Mouse (Mus musculus): ENCODE measurements at regions not wholly inside any gene's neighbourhood (a gene's known extent, or its start where the extent isn't known, plus 50 kb on each side); places are given as distances from the start of the nearest gene placed in this dataset.
A peak's percentile ranks its signal among the peaks of the same experiment; 100 is the strongest.

GRCm38 (mm10) chr16:77499537-77500301, 102.2 kb downstream of the Gm11146 start:
- H3K4me3 ChIP-seq, result peak overlapping the region; percentile 25
- H3K27ac ChIP-seq (ENCODE audit: poor library complexity, severe bottlenecking), result peak overlapping the region; percentile 94
- no peaks in the 10 kb centered on the region for H3K36me3 ChIP-seq
- no peak overlapping the region for H3K9ac ChIP-seq
- 27% methylated on average over 18 of the region's 18 CpGs for WGBS
- H3K9me3 ChIP-seq (replicated peaks), result no peaks in the 10 kb centered on the region
- peak; percentile 93 for ATAC-seq (ENCODE audit: insufficient number of reproducible peaks, low FRiP score)
- H3K27me3 ChIP-seq (replicated peaks), result no peaks in the 10 kb centered on the region
- H3K4me1 ChIP-seq (replicated peaks), result peaks cover 4% of the 10 kb centered on the region; the same call in 1 of the 2 replicates
- peak overlapping the region; percentile 60 for H3K4me2 ChIP-seq

- Histone ChIP-seq H3K9ac (no peak overlapping the region), H3K4me2 (no peak overlapping the region), H3K9me3 (replicated peaks) (no peaks in the 10 kb centered on the region), H3K27me3 (replicated peaks) (no peaks in the 10 kb centered on the region), H3K36me3 (no peaks in the 10 kb centered on the region), H3K4me3 (no peak overlapping the region), H3K4me1 (replicated peaks) (peaks cover 4% of the 10 kb centered on the region; the same call in 1 of the 2 replicates), H3K27ac (ENCODE audit: poor library complexity, severe bottlenecking) (no peak overlapping the region)
- no peak for ATAC-seq (ENCODE audit: insufficient number of reproducible peaks, low FRiP score)
- WGBS, result 84% methylated on average over 7 of the region's 7 CpGs
These were observed 106.6 kb downstream of the Gm11146 start for GRCm38 (mm10) chr16:77495310-77495709.

GRCm38 (mm10) chr16:77494042-77494441, 107.9 kb downstream of the Gm11146 start:
- Histone ChIP-seq H3K36me3 (no peaks in the 10 kb centered on the region), H3K9ac (no peak overlapping the region), H3K4me2 (0 out of 2 replicates have a peak overlapping the region, but pooled peaks have one; percentile 13), H3K4me3 (no peak overlapping the region), H3K9me3 (replicated peaks) (no peaks in the 10 kb centered on the region), H3K27me3 (replicated peaks) (no peaks in the 10 kb centered on the region), H3K27ac (ENCODE audit: poor library complexity, severe bottlenecking) (peak overlapping the region; percentile 64), H3K4me1 (replicated peaks) (no peaks in the 10 kb centered on the region)
- 28% methylated on average over 7 of the region's 7 CpGs for WGBS
- no peak for ATAC-seq (ENCODE audit: insufficient number of reproducible peaks, low FRiP score)

GRCm38 (mm10) chr16:77488155-77488554, 113.7 kb downstream of the Gm11146 start:
- H3K9ac ChIP-seq, result no peak overlapping the region
- H3K4me3 ChIP-seq, result no peak overlapping the region
- H3K4me2 ChIP-seq, result no peak overlapping the region
- H3K9me3 ChIP-seq (replicated peaks), result no peaks in the 10 kb centered on the region
- no peak for ATAC-seq (ENCODE audit: insufficient number of reproducible peaks, low FRiP score)
- 86% methylated on average over 1 of the region's 1 CpGs for WGBS
- no peaks in the 10 kb centered on the region for H3K4me1 ChIP-seq (replicated peaks)
- H3K27ac ChIP-seq (ENCODE audit: poor library complexity, severe bottlenecking), result no peak overlapping the region
- H3K36me3 ChIP-seq, result no peaks in the 10 kb centered on the region
- no peaks in the 10 kb centered on the region for H3K27me3 ChIP-seq (replicated peaks)

- Histone ChIP-seq H3K4me1 (replicated peaks) (0 out of 2 replicates have a peak, but pooled peaks cover 2% of the 10 kb centered on the region), H3K27ac (ENCODE audit: poor library complexity, severe bottlenecking) (no peak overlapping the region), H3K9me3 (replicated peaks) (no peaks in the 10 kb centered on the region), H3K36me3 (no peaks in the 10 kb centered on the region), H3K4me3 (no peak overlapping the region), H3K9ac (no peak overlapping the region), H3K27me3 (replicated peaks) (no peaks in the 10 kb centered on the region), H3K4me2 (no peak overlapping the region)
- WGBS, result 28% methylated on average over 7 of the region's 7 CpGs
- ATAC-seq (ENCODE audit: insufficient number of reproducible peaks, low FRiP score), result no peak
These were observed 122.1 kb downstream of the Gm11146 start for GRCm38 (mm10) chr16:77479812-77480211.

GRCm38 (mm10) chr16:77471868-77472267, 130.0 kb downstream of the Gm11146 start:
- Histone ChIP-seq H3K9me3 (replicated peaks) (no peaks in the 10 kb centered on the region), H3K27me3 (replicated peaks) (no peaks in the 10 kb centered on the region), H3K9ac (no peak overlapping the region), H3K27ac (ENCODE audit: poor library complexity, severe bottlenecking) (no peak overlapping the region), H3K4me3 (no peak overlapping the region), H3K4me2 (no peak overlapping the region), H3K4me1 (replicated peaks) (no peaks in the 10 kb centered on the region), H3K36me3 (peaks cover 14% of the 10 kb centered on the region; the same call in 1 of the 2 replicates)
- ATAC-seq (ENCODE audit: insufficient number of reproducible peaks, low FRiP score), result no peak
- 89% methylated on average over 3 of the region's 3 CpGs for WGBS

- H3K27ac ChIP-seq (ENCODE audit: poor library complexity, severe bottlenecking), result no peak overlapping the region
- H3K9me3 ChIP-seq (replicated peaks), result no peaks in the 10 kb centered on the region
- no peak for ATAC-seq (ENCODE audit: insufficient number of reproducible peaks, low FRiP score)
- no peak overlapping the region for H3K4me3 ChIP-seq
- H3K27me3 ChIP-seq (replicated peaks), result no peaks in the 10 kb centered on the region
- no peak overlapping the region for H3K4me2 ChIP-seq
- peaks cover 14% of the 10 kb centered on the region; the same call in 1 of the 2 replicates for H3K36me3 ChIP-seq
- no peak overlapping the region for H3K9ac ChIP-seq
- 76% methylated on average over 4 of the region's 4 CpGs for WGBS
- H3K4me1 ChIP-seq (replicated peaks), result no peaks in the 10 kb centered on the region
These were observed 132.0 kb downstream of the Gm11146 start for GRCm38 (mm10) chr16:77469903-77470302.

GRCm38 (mm10) chr16:77469328-77469875, 132.5 kb downstream of the Gm11146 start:
- Histone ChIP-seq H3K27ac (ENCODE audit: poor library complexity, severe bottlenecking) (no peak overlapping the region), H3K4me2 (no peak overlapping the region), H3K9ac (no peak overlapping the region), H3K9me3 (replicated peaks) (no peaks in the 10 kb centered on the region), H3K27me3 (replicated peaks) (no peaks in the 10 kb centered on the region), H3K4me1 (replicated peaks) (no peaks in the 10 kb centered on the region), H3K4me3 (no peak overlapping the region), H3K36me3 (peaks cover 14% of the 10 kb centered on the region; the same call in 1 of the 2 replicates)
- 84% methylated on average over 6 of the region's 6 CpGs for WGBS
- no peak for ATAC-seq (ENCODE audit: insufficient number of reproducible peaks, low FRiP score)

GRCm38 (mm10) chr16:77467216-77467615, 134.7 kb downstream of the Gm11146 start:
- no peaks in the 10 kb centered on the region for H3K27me3 ChIP-seq (replicated peaks)
- 79% methylated on average over 12 of the region's 12 CpGs for WGBS
- no peak overlapping the region for H3K4me3 ChIP-seq

GRCm38 (mm10) chr16:77464623-77465022, 137.3 kb downstream of the Gm11146 start:
- H3K9ac ChIP-seq, result no peak overlapping the region
- ATAC-seq (ENCODE audit: insufficient number of reproducible peaks, low FRiP score), result no peak
- no peak overlapping the region for H3K4me2 ChIP-seq
- no peaks in the 10 kb centered on the region for H3K9me3 ChIP-seq (replicated peaks)
- peaks cover 5% of the 10 kb centered on the region; the same call in 1 of the 2 replicates for H3K36me3 ChIP-seq
- H3K4me1 ChIP-seq (replicated peaks), result no peaks in the 10 kb centered on the region
- no peaks in the 10 kb centered on the region for H3K27me3 ChIP-seq (replicated peaks)
- H3K27ac ChIP-seq (ENCODE audit: poor library complexity, severe bottlenecking), result no peak overlapping the region
- WGBS, result 87% methylated on average over 6 of the region's 6 CpGs
- H3K4me3 ChIP-seq, result no peak overlapping the region

More at GRCm38 (mm10) chr16:77467216-77467615, 134.7 kb downstream of the Gm11146 start:
- Histone ChIP-seq H3K4me1 (replicated peaks) (no peaks in the 10 kb centered on the region), H3K9ac (no peak overlapping the region), H3K27ac (ENCODE audit: poor library complexity, severe bottlenecking) (no peak overlapping the region), H3K9me3 (replicated peaks) (no peaks in the 10 kb centered on the region), H3K36me3 (peaks cover 13% of the 10 kb centered on the region; the same call in 1 of the 2 replicates), H3K4me2 (no peak overlapping the region)
- no peak for ATAC-seq (ENCODE audit: insufficient number of reproducible peaks, low FRiP score)

GRCm38 (mm10) chr16:77461922-77462321, 140.0 kb downstream of the Gm11146 start:
- Histone ChIP-seq H3K9ac (no peak overlapping the region), H3K4me3 (no peak overlapping the region), H3K4me2 (no peak overlapping the region), H3K36me3 (no peaks in the 10 kb centered on the region), H3K4me1 (replicated peaks) (no peaks in the 10 kb centered on the region), H3K27me3 (replicated peaks) (no peaks in the 10 kb centered on the region), H3K9me3 (replicated peaks) (no peaks in the 10 kb centered on the region), H3K27ac (ENCODE audit: poor library complexity, severe bottlenecking) (no peak overlapping the region)
- ATAC-seq (ENCODE audit: insufficient number of reproducible peaks, low FRiP score), result no peak
- WGBS, result 48% methylated on average over 3 of the region's 3 CpGs

Measured in heart, embryonic 12.5 days (tissue).